Mouse (Mus musculus) MEL (cell line): ENCODE measurements around the gene Bcas3. TPM values are rescaled to one million over a fixed set of nuclear protein-coding genes. Genes with fewer than 3 reads are reported as not detected.

Experiments used
- DNase-seq: peaks from one replicate; pipeline ENCODE4 v3.0.0; 2011; ENCODE audit warnings: low read depth, low spot score
- H3K27ac ChIP-seq: 2 replicates; pipeline ENCODE4 v1.5.1; 2012; ENCODE audit warnings: low read depth, mild to moderate bottlenecking, control low read depth, low read length, moderate library complexity; ENCODE audit not compliant: control insufficient read depth
- H3K27me3 ChIP-seq, 2 experiments: fragments of 150-350 bp in 1 of 2; sonication (generic) in 1 of 2; 2 replicates each; pipeline ENCODE4 v1.6.1; 2012; ENCODE audit warnings: low read length in 2 of 2, mild to moderate bottlenecking in 2 of 2, improper control_type of control experiment in 1 of 2, moderate library complexity in 1 of 2; ENCODE audit not compliant: insufficient read depth in 2 of 2, control insufficient read depth in 1 of 2
- H3K36me3 ChIP-seq, 2 experiments: 2 replicates each; pipeline ENCODE4 v1.6.1; 2012 to 2014; ENCODE audit warnings: low read length in 2 of 2, improper control_type of control experiment in 1 of 2, inconsistent platforms in 1 of 2, mild to moderate bottlenecking in 1 of 2; ENCODE audit not compliant: insufficient read depth in 2 of 2, control insufficient read depth in 1 of 2
- H3K4me1 ChIP-seq, 2 experiments: fragments of 150-350 bp in 1 of 2; sonication (generic) in 1 of 2; 2 replicates each; pipeline ENCODE4 v1.6.1; 2012; ENCODE audit warnings: low read length in 2 of 2, improper control_type of control experiment in 1 of 2, mild to moderate bottlenecking in 1 of 2; ENCODE audit not compliant: insufficient read depth in 2 of 2, control insufficient read depth in 1 of 2
- H3K4me3 ChIP-seq, 2 experiments: fragments of 150-350 bp in 1 of 2; sonication (generic) in 1 of 2; 2 replicates each; pipeline ENCODE4 v1.5.1; 2012; ENCODE audit warnings: low read depth in 2 of 2, low read length in 2 of 2, mild to moderate bottlenecking in 2 of 2, moderate library complexity in 2 of 2, control low read depth in 1 of 2, improper control_type of control experiment in 1 of 2; ENCODE audit not compliant: control insufficient read depth in 1 of 2, insufficient read depth in 1 of 2
- H3K79me2 ChIP-seq: 2 replicates; pipeline ENCODE4 v1.6.1; 2012; ENCODE audit warnings: mild to moderate bottlenecking, low read length, moderate library complexity; ENCODE audit not compliant: control insufficient read depth, poor library complexity, insufficient read depth
- H3K9ac ChIP-seq: 2 replicates; pipeline ENCODE4 v1.6.1; 2012; ENCODE audit warnings: low read depth, mild to moderate bottlenecking, control low read depth, low read length, moderate library complexity; ENCODE audit not compliant: control insufficient read depth, poor library complexity, severe bottlenecking
- H3K9me3 ChIP-seq: fragments of 150-350 bp; sonication (generic); replicated peaks from 2 replicates; pipeline ENCODE4 v1.6.1; 2012; ENCODE audit warnings: mild to moderate bottlenecking, low read length, improper control_type of control experiment, moderate library complexity; ENCODE audit not compliant: insufficient read depth
- BHLHE40 ChIP-seq: IDR thresholded peaks from 2 replicates; pipeline ENCODE4 v1.6.1; 2012; ENCODE audit warnings: low read depth, mild to moderate bottlenecking, inconsistent platforms, low read length, improper control_type of control experiment, borderline replicate concordance
- CHD1 ChIP-seq: IDR thresholded peaks from 2 replicates; pipeline ENCODE4 v1.6.1; 2012; ENCODE audit warnings: low read depth, mild to moderate bottlenecking, inconsistent platforms, low read length, improper control_type of control experiment
- CHD2 ChIP-seq: IDR thresholded peaks from 2 replicates; pipeline ENCODE4 v1.6.1; 2011; ENCODE audit warnings: low read length, improper control_type of control experiment
- CTCF ChIP-seq, 3 experiments: IDR thresholded peaks in 2 of 3; conservative IDR thresholded peaks in 1 of 3; 2 replicates each; pipeline ENCODE4 v1.5.1; 2011 to 2012; ENCODE audit warnings: low read length in 3 of 3, low read depth in 2 of 3, mild to moderate bottlenecking in 2 of 3, improper control_type of control experiment in 1 of 3, inconsistent platforms in 1 of 3, mixed read lengths in 1 of 3, moderate library complexity in 1 of 3; ENCODE audit not compliant: control insufficient read depth in 1 of 3, insufficient read depth in 1 of 3, poor library complexity in 1 of 3, severe bottlenecking in 1 of 3
- E2F4 ChIP-seq: IDR thresholded peaks from 2 replicates; pipeline ENCODE4 v1.6.1; 2011; ENCODE audit warnings: low read depth, low read length, improper control_type of control experiment, borderline replicate concordance
- ELF1 ChIP-seq: IDR thresholded peaks from 2 replicates; pipeline ENCODE4 v1.6.1; 2014; ENCODE audit warnings: low read depth, mild to moderate bottlenecking, inconsistent platforms, low read length, improper control_type of control experiment, moderate library complexity
- EP300 ChIP-seq, 2 experiments: IDR thresholded peaks; 2 replicates each; pipeline ENCODE4 v1.6.1; 2011; ENCODE audit warnings: improper control_type of control experiment in 2 of 2, low read length in 2 of 2, low read depth in 1 of 2, mild to moderate bottlenecking in 1 of 2
- ETS1 ChIP-seq: IDR thresholded peaks from 2 replicates; pipeline ENCODE4 v1.6.1; 2012; ENCODE audit warnings: low read depth, mild to moderate bottlenecking, inconsistent platforms, low read length, improper control_type of control experiment, moderate library complexity
- GABPA ChIP-seq: IDR thresholded peaks from 2 replicates; pipeline ENCODE4 v1.6.1; 2012; ENCODE audit warnings: low read depth, mild to moderate bottlenecking, inconsistent platforms, low read length, improper control_type of control experiment, moderate library complexity
- GATA1 ChIP-seq: IDR thresholded peaks from 2 replicates; pipeline ENCODE4 v1.6.1; 2011; ENCODE audit warnings: low read depth, low read length, improper control_type of control experiment
- HCFC1 ChIP-seq: IDR thresholded peaks from 2 replicates; pipeline ENCODE4 v1.6.1; 2012; ENCODE audit warnings: low read depth, mild to moderate bottlenecking, inconsistent platforms, low read length, improper control_type of control experiment, moderate library complexity
- JUND ChIP-seq: IDR thresholded peaks from 2 replicates; pipeline ENCODE4 v1.6.1; 2011; ENCODE audit warnings: low read depth, mild to moderate bottlenecking, improper control_type of control experiment, low read length
- KAT2A ChIP-seq: conservative IDR thresholded peaks from 2 replicates; pipeline ENCODE4 v1.6.1; 2012; ENCODE audit warnings: low read depth, low read length, improper control_type of control experiment, inconsistent platforms
- MAFK ChIP-seq: IDR thresholded peaks from 2 replicates; pipeline ENCODE4 v1.6.1; 2011; ENCODE audit warnings: low read depth, mild to moderate bottlenecking, low read length, improper control_type of control experiment, borderline replicate concordance
- MAX ChIP-seq: IDR thresholded peaks from 2 replicates; pipeline ENCODE4 v1.6.1; 2011; ENCODE audit warnings: low read length, improper control_type of control experiment
- MAZ ChIP-seq: IDR thresholded peaks from 2 replicates; pipeline ENCODE4 v1.6.1; 2012; ENCODE audit warnings: low read depth, mild to moderate bottlenecking, inconsistent platforms, low read length, improper control_type of control experiment
- MEF2A ChIP-seq: IDR thresholded peaks from 2 replicates; pipeline ENCODE4 v1.6.1; 2014; ENCODE audit warnings: low read depth, mild to moderate bottlenecking, inconsistent platforms, low read length, improper control_type of control experiment; ENCODE audit not compliant: poor library complexity, insufficient replicate concordance, severe bottlenecking; ENCODE audit errors: extremely low read depth
- MXI1 ChIP-seq: IDR thresholded peaks from 2 replicates; pipeline ENCODE4 v1.6.1; 2011; ENCODE audit warnings: mild to moderate bottlenecking, low read depth, low read length, improper control_type of control experiment
- MYB ChIP-seq: IDR thresholded peaks from 2 replicates; pipeline ENCODE4 v1.6.1; 2011; ENCODE audit warnings: mild to moderate bottlenecking, low read depth, low read length, improper control_type of control experiment
- MYC ChIP-seq: IDR thresholded peaks from 2 replicates; pipeline ENCODE4 v1.6.1; 2011; ENCODE audit warnings: low read depth, mild to moderate bottlenecking, low read length, improper control_type of control experiment, moderate library complexity
- NELFE ChIP-seq: IDR thresholded peaks from 2 replicates; pipeline ENCODE4 v1.6.1; 2011; ENCODE audit warnings: low read depth, low read length, improper control_type of control experiment
- NRF1 ChIP-seq: IDR thresholded peaks from 2 replicates; pipeline ENCODE4 v1.6.1; 2014; ENCODE audit warnings: low read depth, mild to moderate bottlenecking, inconsistent platforms, low read length, improper control_type of control experiment, moderate library complexity; ENCODE audit not compliant: poor library complexity, insufficient read depth, severe bottlenecking
- POLR2A ChIP-seq, 2 experiments: IDR thresholded peaks; 2 replicates each; pipeline ENCODE4 v1.6.1; 2011 to 2012; ENCODE audit warnings: low read length in 2 of 2, mild to moderate bottlenecking in 2 of 2, control low read depth in 1 of 2, improper control_type of control experiment in 1 of 2, low read depth in 1 of 2, moderate library complexity in 1 of 2; ENCODE audit not compliant: control insufficient read depth in 1 of 2, insufficient read depth in 1 of 2, poor library complexity in 1 of 2
- POLR2AphosphoS2 ChIP-seq: IDR thresholded peaks from 2 replicates; pipeline ENCODE4 v1.6.1; 2011; ENCODE audit warnings: low read length, improper control_type of control experiment
- POLR2AphosphoS5 ChIP-seq: IDR thresholded peaks from 2 replicates; pipeline ENCODE4 v1.6.1; 2012; ENCODE audit warnings: low read depth, borderline replicate concordance, mild to moderate bottlenecking, inconsistent platforms, low read length, moderate library complexity, mixed read lengths
- RCOR1 ChIP-seq: IDR thresholded peaks from 2 replicates; pipeline ENCODE4 v1.6.1; 2012; ENCODE audit warnings: low read depth, mild to moderate bottlenecking, inconsistent platforms, low read length, improper control_type of control experiment
- SMC3 ChIP-seq: IDR thresholded peaks from 2 replicates; pipeline ENCODE4 v1.6.1; 2011; ENCODE audit warnings: low read depth, low read length, improper control_type of control experiment
- TAL1 ChIP-seq: IDR thresholded peaks from 2 replicates; pipeline ENCODE4 v1.6.1; 2012; ENCODE audit warnings: mild to moderate bottlenecking, inconsistent platforms, low read length, moderate library complexity, mixed read lengths
- TBP ChIP-seq: IDR thresholded peaks from 2 replicates; pipeline ENCODE4 v1.8.0; 2011; ENCODE audit warnings: low read depth, low read length, improper control_type of control experiment
- TCF12 ChIP-seq: IDR thresholded peaks from 2 replicates; pipeline ENCODE4 v1.6.1; 2014; ENCODE audit warnings: low read depth, mild to moderate bottlenecking, inconsistent platforms, low read length, improper control_type of control experiment, moderate library complexity
- UBTF ChIP-seq: IDR thresholded peaks from 2 replicates; pipeline ENCODE4 v1.6.1; 2012; ENCODE audit warnings: low read depth, mild to moderate bottlenecking, inconsistent platforms, low read length, improper control_type of control experiment, moderate library complexity, borderline replicate concordance; ENCODE audit not compliant: insufficient read depth
- USF1 ChIP-seq: IDR thresholded peaks from 2 replicates; pipeline ENCODE4 v1.6.1; 2014; ENCODE audit warnings: low read depth, mild to moderate bottlenecking, inconsistent platforms, low read length, improper control_type of control experiment, moderate library complexity
- ZC3H11A ChIP-seq: IDR thresholded peaks from 2 replicates; pipeline ENCODE4 v1.6.1; 2012; ENCODE audit warnings: low read depth, mild to moderate bottlenecking, inconsistent platforms, low read length, improper control_type of control experiment
- ZKSCAN1 ChIP-seq: IDR thresholded peaks from 2 replicates; pipeline ENCODE4 v1.6.1; 2012; ENCODE audit warnings: low read depth, mild to moderate bottlenecking, inconsistent platforms, low read length, improper control_type of control experiment, moderate library complexity
- ZMIZ1 ChIP-seq: IDR thresholded peaks from 2 replicates; pipeline ENCODE4 v1.6.1; 2012; ENCODE audit warnings: low read depth, mild to moderate bottlenecking, inconsistent platforms, low read length, improper control_type of control experiment, moderate library complexity
- ZNF384 ChIP-seq: IDR thresholded peaks from 2 replicates; pipeline ENCODE4 v1.6.1; 2012; ENCODE audit warnings: low read depth, mild to moderate bottlenecking, inconsistent platforms, low read length, improper control_type of control experiment
- polyA plus RNA-seq, 2 experiments: library from polyadenylated mRNA; stranded (reverse) in 1 of 2; unstranded in 1 of 2; fragments of >175 nt in 1 of 2; fragments of >200 nt in 1 of 2; gene quantifications; 2 replicates each; pipeline versions ENCODE4 v1.2.1 to v1.2.4; 2012; ENCODE audit warnings: low replicate concordance in 2 of 2, low read depth in 1 of 2; ENCODE audit not compliant: insufficient read length in 2 of 2, insufficient read depth in 1 of 2, missing spikeins in 1 of 2
- total RNA-seq: library from RNA; depleted of rRNA; stranded (reverse); fragments of 300-350 nt; gene quantifications from 2 replicates; pipeline ENCODE4 v1.2.3, GENCODE M21; 2012

The Bcas3 gene
- total and polyA plus RNA-seq, 3 experiments: 8.6 to 14.7 TPM; not detected in 1

DNA sequence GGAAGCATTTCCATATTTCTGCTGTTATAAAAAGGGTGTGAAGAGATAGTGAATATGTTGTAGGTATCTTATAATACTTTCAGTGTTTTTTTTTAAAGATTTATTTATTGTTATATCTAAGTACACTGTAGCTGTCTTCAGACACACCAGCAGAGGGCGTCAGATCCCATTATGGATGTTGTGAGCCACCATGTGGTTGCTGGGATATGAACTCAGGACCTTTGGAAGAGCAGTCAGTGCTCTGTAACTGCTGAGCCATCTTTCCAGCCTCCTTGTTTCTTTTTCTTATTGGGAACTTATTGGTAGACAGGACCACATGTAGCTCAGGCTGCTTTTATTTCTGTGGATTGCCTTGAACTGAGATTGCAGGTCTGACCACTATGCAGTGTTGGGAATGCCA lies 27.1 kb downstream of the Bcas3 start (continued):
- no peak for TF ChIP-seq TAL1

DNA sequence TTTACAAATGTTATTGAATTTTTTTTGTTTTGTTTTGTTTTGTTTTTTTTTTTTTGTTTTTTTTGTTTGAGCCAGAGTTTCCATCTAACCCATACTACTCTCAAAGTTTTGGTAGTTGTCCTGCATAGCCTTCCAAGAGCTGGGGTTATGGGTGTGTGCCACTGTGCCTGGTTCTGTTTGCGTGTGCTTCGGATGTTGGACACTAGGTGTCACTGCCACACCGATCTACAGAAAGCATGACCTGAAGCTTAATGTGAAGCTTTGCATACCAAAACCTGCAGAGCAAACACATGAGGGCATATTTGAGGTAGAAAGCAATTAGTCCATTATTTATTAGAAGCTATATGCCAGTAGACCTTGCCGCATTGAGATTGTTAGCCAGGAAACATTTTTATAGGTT lies 29.1 kb downstream of the Bcas3 start:
- H3K9me3 ChIP-seq: no peaks in the 10 kb centered on the region
- H3K9ac ChIP-seq: no peak overlapping the region
- no peaks in the 10 kb centered on the region for H3K36me3 ChIP-seq
- H3K4me3 ChIP-seq: no peak overlapping the region
- H3K27me3 ChIP-seq: no peaks in the 10 kb centered on the region
- no peak overlapping the region for H3K27ac ChIP-seq
- no peaks in the 10 kb centered on the region for H3K79me2 ChIP-seq
- no peaks in the 10 kb centered on the region for H3K4me1 ChIP-seq
- DNase-seq: peak; percentile 85
- TF ChIP-seq ZC3H11A (peak; percentile 76), POLR2A (IDR thresholded peaks at IDR 0.05; ENCODE audit: control insufficient read depth in 1 of 2, insufficient read depth in 1 of 2, low read depth in 1 of 2, low read length in 2 of 2, poor library complexity in 1 of 2) (no peak), ELF1 (no peak), POLR2AphosphoS5 (no peak), MYC (peak; percentile 84), KAT2A (no peak), POLR2AphosphoS2 (no peak), CHD2 (no peak), TBP (no peak), EP300 (IDR thresholded peaks at IDR 0.05; ENCODE audit: low read depth in 1 of 2, low read length in 2 of 2) (no peak), GABPA (no peak), UBTF (no peak), ZNF384 (0 out of 2 replicates have a peak, but pooled peaks have one; percentile 7), ZKSCAN1 (no peak), MAFK (no peak), HCFC1 (no peak), JUND (no peak), SMC3 (peak; percentile 83), E2F4 (no peak), MAX (0 out of 2 replicates have a peak, but pooled peaks have one; percentile 55), USF1 (no peak), MEF2A (no peak), NELFE (no peak), TAL1 (no peak), RCOR1 (no peak), ETS1 (no peak), MAZ (no peak), ZMIZ1 (no peak), NRF1 (no peak), CTCF (IDR thresholded peaks at IDR 0.05 in 2 of 3, conservative IDR thresholded peaks at IDR 0.05 in 1 of 3; ENCODE audit: control insufficient read depth in 1 of 3, insufficient read depth in 1 of 3, low read depth in 2 of 3, low read length in 3 of 3, poor library complexity in 1 of 3, severe bottlenecking in 1 of 3) (peak; percentile 87 to 98 (median 89)), GATA1 (no peak), MXI1 (0 out of 2 replicates have a peak, but pooled peaks have one; percentile 28), TCF12 (no peak), MYB (no peak), CHD1 (no peak), BHLHE40 (no peak; the same call in 1 of the 2 replicates)
